Mouse (Mus musculus): ENCODE data around the gene Nrxn2. TPM values are rescaled to one million over a fixed set of nuclear protein-coding genes. Genes with fewer than 3 reads are reported as not detected.

The Nrxn2 gene
- polyA plus RNA-seq, 1 experiment, result 0.01 TPM

GRCm38 (mm10) chr19:6445761-6446423 lies 27.4 kb downstream of the Nrxn2 start:
- TF ChIP-seq MYOD1 (IDR thresholded peaks at IDR 0.05; ENCODE audit: control insufficient read depth in 1 of 3, insufficient read length in 2 of 3, low read depth in 2 of 3) (no peak), USF1 (IDR thresholded peaks at IDR 0.05; ENCODE audit: low read depth) (no peak), E2F4 (IDR thresholded peaks at IDR 0.05; ENCODE audit: insufficient read depth) (no peak), POLR2AphosphoS2 (IDR thresholded peaks at IDR 0.05; ENCODE audit: insufficient read length, low read depth) (no peak), POLR2A (IDR thresholded peaks at IDR 0.05; ENCODE audit: insufficient read length, low read depth) (no peak), SRF (IDR thresholded peaks at IDR 0.05; ENCODE audit: control insufficient read depth, insufficient read length, low read depth) (no peak), TCF12 (IDR thresholded peaks at IDR 0.05; ENCODE audit: insufficient read depth, poor library complexity, severe bottlenecking) (no peak), CEBPB (IDR thresholded peaks at IDR 0.05; ENCODE audit: insufficient read depth, poor library complexity, severe bottlenecking) (no peak), MAX (IDR thresholded peaks at IDR 0.05; ENCODE audit: low read depth) (no peak), TCF3 (IDR thresholded peaks at IDR 0.05; ENCODE audit: insufficient read length, low read depth) (no peak), MYOG (IDR thresholded peaks at IDR 0.05; ENCODE audit: control insufficient read depth in 1 of 3, insufficient read depth in 1 of 3, insufficient read length in 2 of 3, low read depth in 2 of 3) (no peak), REST (IDR thresholded peaks at IDR 0.05; ENCODE audit: insufficient read depth, insufficient read length) (no peak)
- Histone ChIP-seq H3K4me3 (no peak overlapping the region), H3K27me3 (ENCODE audit: control insufficient read depth, insufficient read depth, insufficient read length) (peaks cover 91% of the 10 kb centered on the region), H3K79me2 (ENCODE audit: control insufficient read depth, insufficient read depth) (no peaks in the 10 kb centered on the region), H3K36me3 (ENCODE audit: control insufficient read depth, insufficient read depth) (no peaks in the 10 kb centered on the region), H3K4me2 (ENCODE audit: low read depth) (no peak overlapping the region), H3ac (ENCODE audit: control insufficient read depth, insufficient read length) (no peak overlapping the region)

DNA sequence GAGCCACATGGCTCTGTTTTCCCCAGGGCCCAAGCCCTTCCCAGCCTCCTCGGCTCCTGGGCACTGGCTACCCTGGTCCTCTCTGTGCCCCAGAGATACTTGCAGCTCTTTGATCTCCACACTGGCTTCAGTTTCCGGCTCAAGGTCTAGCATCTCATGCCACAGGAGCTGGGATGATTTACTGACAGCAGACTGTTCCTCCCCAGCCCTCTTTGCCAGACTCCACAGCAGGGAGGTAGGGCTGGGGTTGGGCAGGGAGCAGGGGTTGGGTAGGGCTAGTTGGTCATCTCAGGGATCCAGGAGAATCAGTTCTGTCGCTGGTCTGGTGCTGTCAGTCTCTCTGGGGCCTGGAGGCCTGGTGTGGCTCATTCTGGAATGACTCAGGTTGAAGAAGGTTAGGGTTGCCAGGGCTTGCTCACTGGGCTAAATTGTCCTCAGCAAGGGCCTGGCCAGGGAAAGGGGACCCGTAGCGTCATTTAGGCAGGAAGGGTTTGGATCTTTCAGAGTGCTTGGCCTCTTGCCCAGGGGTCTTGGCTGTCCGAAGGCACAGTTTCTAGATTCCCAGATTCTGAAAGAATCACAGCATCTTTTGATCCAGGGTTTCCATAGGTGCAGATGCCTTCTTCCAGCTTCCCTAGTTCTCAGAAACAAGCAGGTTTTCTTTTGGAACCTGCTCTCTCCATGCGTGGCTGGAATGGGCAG lies 28.4 kb downstream of the Nrxn2 start:
- no peaks in the 10 kb centered on the region for H3K36me3 ChIP-seq (ENCODE audit: control insufficient read depth, insufficient read depth)
- TF ChIP-seq POLR2A (IDR thresholded peaks at IDR 0.05; ENCODE audit: insufficient read length, low read depth) (no peak), SRF (IDR thresholded peaks at IDR 0.05; ENCODE audit: control insufficient read depth, insufficient read length, low read depth) (no peak), MYOD1 (IDR thresholded peaks at IDR 0.05; ENCODE audit: control insufficient read depth in 1 of 3, insufficient read length in 2 of 3, low read depth in 2 of 3) (no peak), USF1 (IDR thresholded peaks at IDR 0.05; ENCODE audit: low read depth) (no peak), REST (IDR thresholded peaks at IDR 0.05; ENCODE audit: insufficient read depth, insufficient read length) (no peak), TCF12 (IDR thresholded peaks at IDR 0.05; ENCODE audit: insufficient read depth, poor library complexity, severe bottlenecking) (no peak), E2F4 (IDR thresholded peaks at IDR 0.05; ENCODE audit: insufficient read depth) (no peak), MAX (IDR thresholded peaks at IDR 0.05; ENCODE audit: low read depth) (no peak)
- H3K4me2 ChIP-seq (ENCODE audit: low read depth), result no peak overlapping the region
- no peak overlapping the region for H3ac ChIP-seq (ENCODE audit: control insufficient read depth, insufficient read length)
- H3K27me3 ChIP-seq (ENCODE audit: control insufficient read depth, insufficient read depth, insufficient read length), result peaks cover 91% of the 10 kb centered on the region
- no peak overlapping the region for H3K4me3 ChIP-seq
- no peaks in the 10 kb centered on the region for H3K79me2 ChIP-seq (ENCODE audit: control insufficient read depth, insufficient read depth)

GRCm38 (mm10) chr19:6448752-6449151 lies 30.2 kb downstream of the Nrxn2 start:
- no peaks in the 10 kb centered on the region for H3K36me3 ChIP-seq (ENCODE audit: control insufficient read depth, insufficient read depth)
- no peak for TF ChIP-seq MYOD1 (IDR thresholded peaks at IDR 0.05; ENCODE audit: control insufficient read depth in 1 of 3, insufficient read length in 2 of 3, low read depth in 2 of 3)
- no peak overlapping the region for H3ac ChIP-seq (ENCODE audit: control insufficient read depth, insufficient read length)
- peak overlapping the region; percentile 48 for H3K4me2 ChIP-seq (ENCODE audit: low read depth)
- H3K4me3 ChIP-seq, result no peak overlapping the region
- no peaks in the 10 kb centered on the region for H3K79me2 ChIP-seq (ENCODE audit: control insufficient read depth, insufficient read depth)
- peaks cover 88% of the 10 kb centered on the region for H3K27me3 ChIP-seq (ENCODE audit: control insufficient read depth, insufficient read depth, insufficient read length)

GRCm38 (mm10) chr19:6449841-6450240 lies 31.3 kb downstream of the Nrxn2 start:
- no peaks in the 10 kb centered on the region for H3K79me2 ChIP-seq (ENCODE audit: control insufficient read depth, insufficient read depth)
- no peaks in the 10 kb centered on the region for H3K36me3 ChIP-seq (ENCODE audit: control insufficient read depth, insufficient read depth)
- TF ChIP-seq USF1 (IDR thresholded peaks at IDR 0.05; ENCODE audit: low read depth) (no peak), MYOD1 (IDR thresholded peaks at IDR 0.05; ENCODE audit: control insufficient read depth in 1 of 3, insufficient read length in 2 of 3, low read depth in 2 of 3) (no peak), E2F4 (IDR thresholded peaks at IDR 0.05; ENCODE audit: insufficient read depth) (no peak), SRF (IDR thresholded peaks at IDR 0.05; ENCODE audit: control insufficient read depth, insufficient read length, low read depth) (no peak), POLR2AphosphoS2 (IDR thresholded peaks at IDR 0.05; ENCODE audit: insufficient read length, low read depth) (no peak), MYOG (IDR thresholded peaks at IDR 0.05; ENCODE audit: control insufficient read depth in 1 of 3, insufficient read depth in 1 of 3, insufficient read length in 2 of 3, low read depth in 2 of 3) (no peak)
- H3K4me3 ChIP-seq, result no peak overlapping the region
- no peak overlapping the region for H3ac ChIP-seq (ENCODE audit: control insufficient read depth, insufficient read length)
- H3K27me3 ChIP-seq (ENCODE audit: control insufficient read depth, insufficient read depth, insufficient read length), result peaks cover 88% of the 10 kb centered on the region
- H3K4me2 ChIP-seq (ENCODE audit: low read depth), result no peak overlapping the region

GRCm38 (mm10) chr19:6452030-6452494 lies 33.5 kb downstream of the Nrxn2 start:
- H3K4me3 ChIP-seq, result no peak overlapping the region
- no peak for TF ChIP-seq MYOD1 (IDR thresholded peaks at IDR 0.05; ENCODE audit: control insufficient read depth in 1 of 3, insufficient read length in 2 of 3, low read depth in 2 of 3)
- TF ChIP-seq REST (IDR thresholded peaks at IDR 0.05; ENCODE audit: insufficient read depth, insufficient read length), result no peak
- TF ChIP-seq MYOG (IDR thresholded peaks at IDR 0.05; ENCODE audit: control insufficient read depth in 1 of 3, insufficient read depth in 1 of 3, insufficient read length in 2 of 3, low read depth in 2 of 3), result no peak
- TF ChIP-seq SRF (IDR thresholded peaks at IDR 0.05; ENCODE audit: control insufficient read depth, insufficient read length, low read depth), result no peak
- no peak for TF ChIP-seq MAX (IDR thresholded peaks at IDR 0.05; ENCODE audit: low read depth)
- no peak for TF ChIP-seq POLR2A (IDR thresholded peaks at IDR 0.05; ENCODE audit: insufficient read length, low read depth)
- no peak for TF ChIP-seq CEBPB (IDR thresholded peaks at IDR 0.05; ENCODE audit: insufficient read depth, poor library complexity, severe bottlenecking)
- no peak for TF ChIP-seq USF1 (IDR thresholded peaks at IDR 0.05; ENCODE audit: low read depth)
- TF ChIP-seq E2F4 (IDR thresholded peaks at IDR 0.05; ENCODE audit: insufficient read depth), result no peak
- TF ChIP-seq TCF12 (IDR thresholded peaks at IDR 0.05; ENCODE audit: insufficient read depth, poor library complexity, severe bottlenecking), result no peak
- no peak for TF ChIP-seq POLR2AphosphoS2 (IDR thresholded peaks at IDR 0.05; ENCODE audit: insufficient read length, low read depth)
- TF ChIP-seq TCF3 (IDR thresholded peaks at IDR 0.05; ENCODE audit: insufficient read length, low read depth), result no peak
- no peak overlapping the region for H3K4me2 ChIP-seq (ENCODE audit: low read depth)
- peaks cover 76% of the 10 kb centered on the region for H3K27me3 ChIP-seq (ENCODE audit: control insufficient read depth, insufficient read depth, insufficient read length)
- no peaks in the 10 kb centered on the region for H3K79me2 ChIP-seq (ENCODE audit: control insufficient read depth, insufficient read depth)
- H3ac ChIP-seq (ENCODE audit: control insufficient read depth, insufficient read length), result no peak overlapping the region
- no peaks in the 10 kb centered on the region for H3K36me3 ChIP-seq (ENCODE audit: control insufficient read depth, insufficient read depth)
